8 mouse cellular contexts compared by ENCODE assay signal in the genomic region with DNA sequence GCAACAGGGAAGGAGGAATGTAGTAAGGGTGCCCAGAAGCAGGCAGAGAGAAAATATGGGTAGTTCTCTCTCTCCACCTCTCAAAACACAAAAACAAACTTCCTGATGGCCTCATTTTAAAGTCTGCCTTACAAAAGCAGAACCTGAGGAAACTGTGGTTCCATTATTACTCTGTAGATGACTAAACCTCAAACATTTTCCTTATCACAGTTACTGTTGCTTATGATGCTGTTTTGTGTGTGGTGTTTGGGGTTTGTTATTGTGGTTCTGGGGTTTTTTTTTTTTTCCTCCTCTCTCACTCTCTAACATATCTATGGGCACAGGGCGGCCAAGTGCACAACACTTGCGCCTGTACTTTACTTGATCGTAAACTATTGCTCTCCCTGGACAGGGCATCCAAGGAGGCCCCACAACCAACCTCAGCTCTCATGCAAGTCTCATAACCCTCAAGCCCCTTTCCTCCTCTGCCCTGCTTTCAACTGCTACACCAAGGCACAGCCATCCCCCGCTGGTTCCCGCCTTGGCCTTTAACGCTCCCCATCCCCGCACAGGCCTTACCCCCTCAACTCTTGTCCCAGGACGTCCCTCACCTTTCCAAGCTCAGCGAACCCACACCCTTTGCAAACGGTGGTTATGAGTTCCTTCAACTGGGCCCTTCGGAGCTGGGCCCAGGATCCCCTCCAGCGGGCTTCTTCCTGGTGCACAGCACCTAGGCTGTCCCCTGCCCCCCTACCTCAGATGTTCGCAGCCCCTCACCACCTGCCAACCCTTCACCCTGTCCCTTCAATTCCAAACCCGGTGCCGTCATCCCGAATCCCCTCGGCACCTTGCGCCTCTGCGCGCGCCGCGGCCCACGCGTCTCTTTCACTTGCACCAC. TPM values are rescaled to one million over a fixed set of nuclear protein-coding genes. Genes with fewer than 3 reads are reported as not detected.
A peak's percentile ranks its signal among the peaks of the same experiment; 100 is the strongest.
DNase-seq lines count a peak whose midpoint lies in the region; ATAC-seq lines count a peak whose summit lies in the region.

No protein-coding gene starts in this region.

- no peaks in the 10 kb centered on the region for H3K9me3 ChIP-seq in heart, embryonic 16.5 days (replicated peaks; ENCODE audit: control insufficient read depth, low read length)
- H3K9me3 ChIP-seq in forebrain, embryonic 14.5 days (replicated peaks; ENCODE audit: control insufficient read depth, low read length) = no peaks in the 10 kb centered on the region
- H3K9me3 ChIP-seq in liver, embryonic 11.5 days (ENCODE audit: control insufficient read depth, low read length) = no peaks in the 10 kb centered on the region
- no peaks in the 10 kb centered on the region for H3K9me3 ChIP-seq in neural tube, embryonic 14.5 days (ENCODE audit: control insufficient read depth, low read length)

- peaks cover 16% of the 10 kb centered on the region for H3K4me1 ChIP-seq in heart, embryonic 16.5 days (ENCODE audit: control insufficient read depth, insufficient read depth, low read length)
- peaks cover 6% of the 10 kb centered on the region; the same call in 1 of the 2 replicates for H3K4me1 ChIP-seq in forebrain, embryonic 14.5 days (ENCODE audit: control insufficient read depth, insufficient read depth, low read length)
- H3K4me1 ChIP-seq in liver, embryonic 11.5 days (replicated peaks; ENCODE audit: control insufficient read depth, insufficient read depth, low read length) = peaks cover 7% of the 10 kb centered on the region; the same call in 1 of the 2 replicates
- H3K4me1 ChIP-seq in neural tube, embryonic 14.5 days (ENCODE audit: control insufficient read depth, insufficient read depth, low read length) = peaks cover 9% of the 10 kb centered on the region

- peaks cover 3% of the 10 kb centered on the region; the same call in 1 of the 2 replicates for H3K36me3 ChIP-seq in heart, embryonic 16.5 days (ENCODE audit: control insufficient read depth, insufficient read depth)
- H3K36me3 ChIP-seq in forebrain, embryonic 14.5 days (ENCODE audit: control insufficient read depth, insufficient read depth, low read length) = no peaks in the 10 kb centered on the region
- no peaks in the 10 kb centered on the region for H3K36me3 ChIP-seq in liver, embryonic 11.5 days (ENCODE audit: control insufficient read depth, insufficient read depth, low read length)
- no peaks in the 10 kb centered on the region for H3K36me3 ChIP-seq in neural tube, embryonic 14.5 days (ENCODE audit: control insufficient read depth, insufficient read depth, low read length)

- H3K4me3 ChIP-seq in heart, embryonic 16.5 days (ENCODE audit: low read length) = peak overlapping the region; percentile 81
- peak overlapping the region; percentile 81 for H3K4me3 ChIP-seq in forebrain, embryonic 14.5 days (ENCODE audit: low read depth, low read length)
- H3K4me3 ChIP-seq in liver, embryonic 11.5 days (ENCODE audit: low read depth, low read length) = peak overlapping the region; percentile 84
- H3K4me3 ChIP-seq in neural tube, embryonic 14.5 days (ENCODE audit: low read depth, low read length) = peak overlapping the region; percentile 77

- no peak for DNase-seq in heart, postnatal 36 days
- peak; percentile 73 for DNase-seq in MEL-GATA-1-ER (ENCODE audit: extremely low read depth, low read depth)
- peak; percentile 12 for DNase-seq in forebrain, embryonic 14.5 days (ENCODE audit: low spot score)
- DNase-seq in liver, embryonic 11.5 days (ENCODE audit: low spot score) = no peak
- no peak for DNase-seq in spleen, postnatal 10 days (ENCODE audit: low spot score in 2 of 2)
- no peak for DNase-seq in kidney, adult 18-20 months

- H3K4me2 ChIP-seq in heart, embryonic 16.5 days (ENCODE audit: low read depth, low read length) = peak overlapping the region; percentile 79
- peak overlapping the region; percentile 74 for H3K4me2 ChIP-seq in forebrain, embryonic 14.5 days (ENCODE audit: low read length)
- peak overlapping the region; percentile 90 for H3K4me2 ChIP-seq in liver, embryonic 11.5 days
- peak overlapping the region; percentile 59 for H3K4me2 ChIP-seq in neural tube, embryonic 14.5 days (ENCODE audit: low read depth, low read length)

- peak overlapping the region; percentile 90 for H3K9ac ChIP-seq in heart, embryonic 16.5 days (ENCODE audit: low read length)
- H3K9ac ChIP-seq in forebrain, embryonic 14.5 days (ENCODE audit: low read length) = peak overlapping the region; percentile 84
- H3K9ac ChIP-seq in liver, embryonic 11.5 days (ENCODE audit: low read depth, low read length) = peak overlapping the region; percentile 81
- peak overlapping the region; percentile 76 for H3K9ac ChIP-seq in neural tube, embryonic 14.5 days (replicated peaks; ENCODE audit: low read depth, low read length)

- H3K27ac ChIP-seq in heart, embryonic 16.5 days (ENCODE audit: low read length) = peak overlapping the region; percentile 83
- H3K27ac ChIP-seq in forebrain, embryonic 14.5 days (ENCODE audit: low read depth, low read length) = 0 out of 2 replicates have a peak overlapping the region, but pooled peaks have one; percentile 58
- peak overlapping the region; percentile 40 for H3K27ac ChIP-seq in liver, embryonic 11.5 days (ENCODE audit: low read depth, low read length)
- peak overlapping the region; percentile 64; the same call in 1 of the 2 replicates for H3K27ac ChIP-seq in neural tube, embryonic 14.5 days (ENCODE audit: low read depth, low read length)

- intact Hi-C loops in heart, postnatal 36 days (cut with DNase I) = loop anchor here (5.0 to 10.0 kb wide), 3 partner anchors 172 to 416 kb away; a partner anchor contains a TSS

- WGBS in heart, embryonic 16.5 days = under 1% methylated on average over 25 of the region's 25 CpGs
- 2% methylated on average over 25 of the region's 25 CpGs for WGBS in forebrain, embryonic 14.5 days
- 2% methylated on average over 25 of the region's 25 CpGs for WGBS in liver, embryonic 11.5 days
- WGBS in neural tube, embryonic 14.5 days = under 1% methylated on average over 25 of the region's 25 CpGs

- no peaks in the 10 kb centered on the region for H3K27me3 ChIP-seq in heart, embryonic 16.5 days (ENCODE audit: control insufficient read depth, insufficient read depth, low read length)
- no peaks in the 10 kb centered on the region for H3K27me3 ChIP-seq in forebrain, embryonic 14.5 days (replicated peaks; ENCODE audit: control insufficient read depth, insufficient read depth, low read length)
- no peaks in the 10 kb centered on the region for H3K27me3 ChIP-seq in liver, embryonic 11.5 days (replicated peaks; ENCODE audit: control insufficient read depth, insufficient read depth, low read length)
- H3K27me3 ChIP-seq in neural tube, embryonic 14.5 days (ENCODE audit: control insufficient read depth, insufficient read depth, low read length) = no peaks in the 10 kb centered on the region

- ATAC-seq in heart, embryonic 16.5 days (replicated peaks; ENCODE audit: extremely low read depth, insufficient read depth, low FRiP score) = peak; percentile 1; the same call in 1 of the 2 replicates
- no peak; the same call in 1 of the 2 replicates for ATAC-seq in forebrain, embryonic 14.5 days
- peak; percentile 16 for ATAC-seq in liver, embryonic 11.5 days (replicated peaks; ENCODE audit: low FRiP score)
- ATAC-seq in neural tube, embryonic 14.5 days (ENCODE audit: low read depth) = peak; percentile 62

RNA-seq across cellular contexts. Expression of a gene that starts 0.6 kb away (rescaled TPM):
- 32.5 and 34.5 TPM in 2 replicates for polyA plus RNA-seq in heart, embryonic 16.5 days (2015; fragmentation: Nextera tagmentation; extraction: Ambion mirVana)
- total RNA-seq in heart, postnatal 36 days (2021) = 10 to 100 TPM; 18.1 to 19.0 TPM
- polyA plus RNA-seq in forebrain, embryonic 14.5 days (2014; fragmentation: Nextera tagmentation; extraction: Ambion mirVana) = 30.4 and 39.8 TPM in 2 replicates
- polyA plus RNA-seq in liver, embryonic 11.5 days (2014; fragmentation: Nextera tagmentation; extraction: Ambion mirVana) = 28.7 and 31.0 TPM in 2 replicates
- 40.1 and 43.7 TPM in 2 replicates for polyA plus RNA-seq in neural tube, embryonic 14.5 days (2014; fragmentation: Nextera tagmentation; extraction: Ambion mirVana)

RNA-seq across cellular contexts. Expression of a gene that starts 5.1 kb away (rescaled TPM):
- 0.05 TPM in 1 of 2 replicates, not detected in the other for polyA plus RNA-seq in heart, embryonic 16.5 days (2015; fragmentation: Nextera tagmentation; extraction: Ambion mirVana)
- total RNA-seq in heart, postnatal 36 days (2021) = not detected
- not detected in 2 replicates for polyA plus RNA-seq in forebrain, embryonic 14.5 days (2014; fragmentation: Nextera tagmentation; extraction: Ambion mirVana)
- not detected in 2 replicates for polyA plus RNA-seq in liver, embryonic 11.5 days (2014; fragmentation: Nextera tagmentation; extraction: Ambion mirVana)
- polyA plus RNA-seq in neural tube, embryonic 14.5 days (2014; fragmentation: Nextera tagmentation; extraction: Ambion mirVana) = not detected in 2 replicates

RNA-seq across cellular contexts. Expression of a gene that starts 24.5 kb away (rescaled TPM):
- polyA plus RNA-seq in heart, embryonic 16.5 days (2015; fragmentation: Nextera tagmentation; extraction: Ambion mirVana) = not detected in 2 replicates
- total RNA-seq in heart, postnatal 36 days (2021) = not detected
- not detected in 2 replicates for polyA plus RNA-seq in forebrain, embryonic 14.5 days (2014; fragmentation: Nextera tagmentation; extraction: Ambion mirVana)
- not detected in 2 replicates for polyA plus RNA-seq in liver, embryonic 11.5 days (2014; fragmentation: Nextera tagmentation; extraction: Ambion mirVana)
- not detected in 2 replicates for polyA plus RNA-seq in neural tube, embryonic 14.5 days (2014; fragmentation: Nextera tagmentation; extraction: Ambion mirVana)

RNA-seq across cellular contexts. Expression of a gene that starts 26.2 kb away (rescaled TPM):
- not detected in 2 replicates for polyA plus RNA-seq in heart, embryonic 16.5 days (2015; fragmentation: Nextera tagmentation; extraction: Ambion mirVana)
- total RNA-seq in heart, postnatal 36 days (2021) = not detected
- polyA plus RNA-seq in forebrain, embryonic 14.5 days (2014; fragmentation: Nextera tagmentation; extraction: Ambion mirVana) = 1.1 and 1.6 TPM in 2 replicates
- polyA plus RNA-seq in liver, embryonic 11.5 days (2014; fragmentation: Nextera tagmentation; extraction: Ambion mirVana) = 0.05 TPM in 1 of 2 replicates, not detected in the other
- 3.0 and 4.4 TPM in 2 replicates for polyA plus RNA-seq in neural tube, embryonic 14.5 days (2014; fragmentation: Nextera tagmentation; extraction: Ambion mirVana)

RNA-seq across cellular contexts. Expression of a gene that starts 31.3 kb away (rescaled TPM):
- polyA plus RNA-seq in heart, embryonic 16.5 days (2015; fragmentation: Nextera tagmentation; extraction: Ambion mirVana) = not detected in 2 replicates
- total RNA-seq in heart, postnatal 36 days (2021) = not detected
- polyA plus RNA-seq in forebrain, embryonic 14.5 days (2014; fragmentation: Nextera tagmentation; extraction: Ambion mirVana) = not detected in 2 replicates
- polyA plus RNA-seq in liver, embryonic 11.5 days (2014; fragmentation: Nextera tagmentation; extraction: Ambion mirVana) = not detected in 2 replicates
- not detected in 2 replicates for polyA plus RNA-seq in neural tube, embryonic 14.5 days (2014; fragmentation: Nextera tagmentation; extraction: Ambion mirVana)

Comparison
In these comparisons a context has a peak if more than half of its experiments do, and no peak if none do; other contexts are left out.
1. DNase-seq: peak in MEL-GATA-1-ER (single experiment) and forebrain, embryonic 14.5 days (single experiment); none in heart, postnatal 36 days (0 of 2), liver, embryonic 11.5 days (single experiment), spleen, postnatal 10 days (0 of 2) and kidney, adult 18-20 months (single experiment).
2. Peak in every context shown above with its lines, with median percentiles within 50 percentile points of each other: H3K27ac ChIP-seq, H3K4me2 ChIP-seq, H3K4me3 ChIP-seq and H3K9ac ChIP-seq.